Mouse (Mus musculus): ENCODE measurements around the gene Vmp1. TPM values are rescaled to one million over a fixed set of nuclear protein-coding genes. Genes with fewer than 3 reads are reported as not detected.

The Vmp1 gene
- polyA plus RNA-seq, 1 experiment = 157 TPM

DNA sequence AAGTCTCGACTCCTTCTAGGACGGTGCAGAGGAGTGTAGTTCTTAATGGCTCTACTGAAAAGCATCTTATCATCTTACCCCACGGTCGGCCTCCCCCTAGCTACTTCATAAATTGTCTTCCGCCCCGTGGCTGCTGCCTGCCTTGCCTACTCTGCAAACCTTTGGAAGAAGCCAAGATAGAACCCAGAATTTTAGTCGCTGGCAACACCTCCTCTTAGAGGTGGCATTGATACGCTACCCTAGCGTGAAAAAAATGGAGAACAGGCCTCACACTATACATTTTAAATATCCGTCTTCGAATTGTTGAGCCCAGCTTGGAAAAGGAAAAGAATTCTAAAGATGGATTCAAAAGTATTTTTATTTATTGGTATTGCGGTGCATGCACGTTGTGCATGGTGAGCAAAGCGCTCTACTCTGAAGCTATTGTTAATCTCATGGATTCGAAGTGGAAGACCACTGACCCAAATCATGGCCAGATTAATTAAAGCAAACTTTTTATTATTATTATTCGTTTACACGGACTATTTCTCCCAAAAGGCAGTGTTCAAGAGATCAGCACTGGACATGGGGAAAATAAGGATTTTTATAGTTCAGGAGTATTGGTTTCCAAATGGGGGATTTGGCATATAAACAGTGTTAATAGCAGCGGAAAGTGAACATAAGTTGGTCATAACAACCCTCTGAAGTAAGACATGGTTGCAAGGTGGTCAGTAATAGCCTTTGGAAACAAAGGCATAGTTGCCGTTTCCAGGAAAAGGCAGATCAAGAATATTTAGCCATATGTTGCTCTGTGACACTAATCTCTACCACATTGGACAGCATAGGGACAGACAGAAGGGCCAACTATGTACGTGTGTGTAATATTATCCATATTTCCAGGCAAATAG lies 733 bp upstream of the Vmp1 start:
- Histone ChIP-seq H3ac (ENCODE audit: control insufficient read depth, insufficient read length, low read depth) (peak overlapping the region; percentile 81), H3K27me3 (ENCODE audit: control insufficient read depth, insufficient read depth, insufficient read length) (no peaks in the 10 kb centered on the region), H3K4me3 (ENCODE audit: insufficient read depth, poor library complexity, severe bottlenecking) (peak overlapping the region; percentile 90), H3K36me3 (ENCODE audit: control insufficient read depth, insufficient read depth) (peaks cover 40% of the 10 kb centered on the region), H3K79me3 (ENCODE audit: low read depth) (peaks cover 86% of the 10 kb centered on the region), H3K79me2 (ENCODE audit: control insufficient read depth, insufficient read depth) (peaks cover 100% of the 10 kb centered on the region)
- no peak for TF ChIP-seq CEBPB (IDR thresholded peaks at IDR 0.05; ENCODE audit: low read depth)
- TF ChIP-seq CTCF (IDR thresholded peaks at IDR 0.05; ENCODE audit: control insufficient read depth, insufficient read depth, insufficient read length) = no peak
- no peak for TF ChIP-seq MYOG (IDR thresholded peaks at IDR 0.05; ENCODE audit: control insufficient read depth, extremely low read depth, insufficient read length)
- no peak for TF ChIP-seq FOSL1 (IDR thresholded peaks at IDR 0.05; ENCODE audit: insufficient read depth, low read length, poor library complexity, severe bottlenecking)
- no peak for TF ChIP-seq MAX (IDR thresholded peaks at IDR 0.05)

DNA sequence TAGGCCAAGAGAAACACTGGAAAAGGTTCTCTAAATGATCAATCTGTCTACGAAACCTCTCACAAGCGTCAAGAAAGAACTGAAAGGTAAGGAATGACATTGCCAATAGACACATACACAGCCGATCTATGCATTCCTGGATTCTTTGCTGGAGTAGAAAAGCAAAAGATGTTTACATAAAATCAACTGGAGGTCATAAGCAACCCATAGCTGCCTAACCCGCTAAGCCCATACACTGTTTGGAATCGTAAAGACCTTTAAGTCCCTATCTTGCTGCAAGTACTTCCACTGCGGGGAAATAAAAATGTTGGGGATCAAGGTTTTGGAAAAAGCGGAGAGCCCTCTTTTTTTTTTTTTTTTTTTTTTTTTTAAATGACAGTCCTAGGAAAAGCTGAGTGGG lies 775 bp downstream of the Vmp1 start:
- Histone ChIP-seq H3K79me3 (ENCODE audit: low read depth) (peaks cover 83% of the 10 kb centered on the region), H3K4me3 (ENCODE audit: insufficient read depth, poor library complexity, severe bottlenecking) (peak overlapping the region; percentile 90), H3K79me2 (ENCODE audit: control insufficient read depth, insufficient read depth) (peaks cover 94% of the 10 kb centered on the region), H3ac (ENCODE audit: control insufficient read depth, insufficient read length, low read depth) (peak overlapping the region; percentile 92), H3K36me3 (ENCODE audit: control insufficient read depth, insufficient read depth) (peaks cover 26% of the 10 kb centered on the region), H3K27me3 (ENCODE audit: control insufficient read depth, insufficient read depth, insufficient read length) (no peaks in the 10 kb centered on the region)
- TF ChIP-seq CEBPB (IDR thresholded peaks at IDR 0.05; ENCODE audit: low read depth) (no peak), CTCF (IDR thresholded peaks at IDR 0.05; ENCODE audit: control insufficient read depth, insufficient read depth, insufficient read length) (no peak), MYOD1 (IDR thresholded peaks at IDR 0.05; ENCODE audit: control insufficient read depth, insufficient read length, low read depth) (no peak), USF1 (IDR thresholded peaks at IDR 0.05; ENCODE audit: low read depth) (no peak), MAX (IDR thresholded peaks at IDR 0.05) (no peak), FOSL1 (IDR thresholded peaks at IDR 0.05; ENCODE audit: insufficient read depth, low read length, poor library complexity, severe bottlenecking) (no peak), MYOG (IDR thresholded peaks at IDR 0.05; ENCODE audit: control insufficient read depth, extremely low read depth, insufficient read length) (no peak)

DNA sequence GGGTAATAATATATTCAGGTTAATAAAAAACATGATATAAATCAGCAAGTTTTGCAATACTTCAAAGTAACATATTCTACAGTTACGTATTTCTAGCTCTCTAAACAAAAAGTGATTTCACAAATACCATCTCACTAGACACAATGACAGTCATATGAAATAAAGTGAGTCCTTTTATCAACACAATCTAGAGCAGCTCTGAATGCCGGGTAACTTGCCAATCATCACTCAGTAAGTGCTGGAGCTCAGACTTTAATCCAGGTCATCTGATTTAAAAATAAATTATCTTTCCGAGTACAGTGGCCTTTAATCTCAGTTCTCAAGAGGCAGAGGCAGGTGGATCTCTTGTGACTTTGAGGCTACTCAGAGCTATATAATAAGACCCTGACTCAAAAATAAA lies 2.2 kb downstream of the Vmp1 start:
- Histone ChIP-seq H3K79me2 (ENCODE audit: control insufficient read depth, insufficient read depth) (peaks cover 94% of the 10 kb centered on the region), H3K79me3 (ENCODE audit: low read depth) (peaks cover 79% of the 10 kb centered on the region), H3K36me3 (ENCODE audit: control insufficient read depth, insufficient read depth) (peaks cover 17% of the 10 kb centered on the region), H3K27me3 (ENCODE audit: control insufficient read depth, insufficient read depth, insufficient read length) (no peaks in the 10 kb centered on the region), H3K4me3 (ENCODE audit: insufficient read depth, poor library complexity, severe bottlenecking) (no peak overlapping the region), H3ac (ENCODE audit: control insufficient read depth, insufficient read length, low read depth) (no peak overlapping the region)
- no peak for TF ChIP-seq MYOD1 (IDR thresholded peaks at IDR 0.05; ENCODE audit: control insufficient read depth, insufficient read length, low read depth)
- TF ChIP-seq FOSL1 (IDR thresholded peaks at IDR 0.05; ENCODE audit: insufficient read depth, low read length, poor library complexity, severe bottlenecking) = no peak
- no peak for TF ChIP-seq CEBPB (IDR thresholded peaks at IDR 0.05; ENCODE audit: low read depth)
- no peak for TF ChIP-seq USF1 (IDR thresholded peaks at IDR 0.05; ENCODE audit: low read depth)

GRCm38 (mm10) chr11:86680729-86681128 lies 2.9 kb downstream of the Vmp1 start:
- peaks cover 76% of the 10 kb centered on the region for H3K79me3 ChIP-seq (ENCODE audit: low read depth)
- no peaks in the 10 kb centered on the region for H3K27me3 ChIP-seq (ENCODE audit: control insufficient read depth, insufficient read depth, insufficient read length)
- peaks cover 94% of the 10 kb centered on the region for H3K79me2 ChIP-seq (ENCODE audit: control insufficient read depth, insufficient read depth)
- no peak overlapping the region for H3K4me3 ChIP-seq (ENCODE audit: insufficient read depth, poor library complexity, severe bottlenecking)
- no peak overlapping the region for H3ac ChIP-seq (ENCODE audit: control insufficient read depth, insufficient read length, low read depth)
- peaks cover 10% of the 10 kb centered on the region for H3K36me3 ChIP-seq (ENCODE audit: control insufficient read depth, insufficient read depth)
- TF ChIP-seq CEBPB (IDR thresholded peaks at IDR 0.05; ENCODE audit: low read depth) (no peak), USF1 (IDR thresholded peaks at IDR 0.05; ENCODE audit: low read depth) (no peak), MYOD1 (IDR thresholded peaks at IDR 0.05; ENCODE audit: control insufficient read depth, insufficient read length, low read depth) (no peak), MYOG (IDR thresholded peaks at IDR 0.05; ENCODE audit: control insufficient read depth, extremely low read depth, insufficient read length) (no peak), MAX (IDR thresholded peaks at IDR 0.05) (no peak), FOSL1 (IDR thresholded peaks at IDR 0.05; ENCODE audit: insufficient read depth, low read length, poor library complexity, severe bottlenecking) (no peak), CTCF (IDR thresholded peaks at IDR 0.05; ENCODE audit: control insufficient read depth, insufficient read depth, insufficient read length) (no peak)

DNA sequence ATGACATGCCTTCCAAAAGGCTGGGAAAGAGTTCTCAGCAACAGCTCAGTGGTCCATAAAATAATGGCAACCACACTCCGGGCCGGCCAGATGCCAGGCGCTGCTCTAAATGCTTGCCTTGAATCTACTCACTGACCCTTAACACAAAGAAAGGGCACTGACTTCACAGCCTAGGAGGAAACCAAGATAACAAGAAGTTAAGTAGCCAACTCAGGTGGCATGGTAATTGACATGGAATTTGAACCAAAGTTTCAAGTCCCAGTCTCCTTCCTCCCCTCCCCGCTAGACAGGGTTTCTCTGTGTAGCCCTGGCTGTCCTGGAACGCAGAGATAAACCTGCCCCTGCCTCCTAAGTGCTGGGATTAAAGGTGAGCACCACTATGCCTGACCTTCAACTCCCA lies 4.7 kb downstream of the Vmp1 start:
- no peaks in the 10 kb centered on the region for H3K27me3 ChIP-seq (ENCODE audit: control insufficient read depth, insufficient read depth, insufficient read length)
- peaks cover 13% of the 10 kb centered on the region for H3K36me3 ChIP-seq (ENCODE audit: control insufficient read depth, insufficient read depth)
- H3K79me3 ChIP-seq (ENCODE audit: low read depth) = peaks cover 64% of the 10 kb centered on the region
- H3ac ChIP-seq (ENCODE audit: control insufficient read depth, insufficient read length, low read depth) = no peak overlapping the region
- H3K79me2 ChIP-seq (ENCODE audit: control insufficient read depth, insufficient read depth) = peaks cover 94% of the 10 kb centered on the region
- TF ChIP-seq CTCF (IDR thresholded peaks at IDR 0.05; ENCODE audit: control insufficient read depth, insufficient read depth, insufficient read length) (no peak), MYOD1 (IDR thresholded peaks at IDR 0.05; ENCODE audit: control insufficient read depth, insufficient read length, low read depth) (no peak), FOSL1 (IDR thresholded peaks at IDR 0.05; ENCODE audit: insufficient read depth, low read length, poor library complexity, severe bottlenecking) (no peak), MAX (IDR thresholded peaks at IDR 0.05) (no peak), MYOG (IDR thresholded peaks at IDR 0.05; ENCODE audit: control insufficient read depth, extremely low read depth, insufficient read length) (no peak), USF1 (IDR thresholded peaks at IDR 0.05; ENCODE audit: low read depth) (no peak), CEBPB (IDR thresholded peaks at IDR 0.05; ENCODE audit: low read depth) (no peak)
- H3K4me3 ChIP-seq (ENCODE audit: insufficient read depth, poor library complexity, severe bottlenecking) = no peak overlapping the region

All from C2C12 (cell line).